Mouse (Mus musculus): ENCODE data around the gene Fam120c. TPM values are rescaled to one million over a fixed set of nuclear protein-coding genes. Genes with fewer than 3 reads are reported as not detected.
A peak's percentile ranks its signal among the peaks of the same experiment; 100 is the strongest.

The Fam120c gene
- total RNA-seq (2014; rRNA removed) (19.0 and 22.3 TPM in 2 replicates), polyA plus RNA-seq (2015; fragmentation: Nextera tagmentation; extraction: Ambion mirVana) (6.9 and 7.4 TPM in 2 replicates)

GRCm38 (mm10) chrX:151343761-151344500 is at the start of gene Fam120c:
Fam120c (plus strand) TSS chrX:151344175.
- ATAC-seq (ENCODE audit: low FRiP score) = peak; percentile 92
- Histone ChIP-seq H3K9ac (replicated peaks; ENCODE audit: low read length, poor library complexity, severe bottlenecking) (peak within 1 kb of the TSS; percentile 73), H3K27ac (ENCODE audit: low read depth, low read length) (peak within 1 kb of the TSS; percentile 85), H3K4me3 (ENCODE audit: low read depth, low read length) (peak within 1 kb of the TSS; percentile 62), H3K4me2 (ENCODE audit: low read depth, low read length, poor library complexity, severe bottlenecking) (peak within 1 kb of the TSS; percentile 57), H3K9me3 (ENCODE audit: low read length) (no peaks in the 10 kb centered on the region), H3K36me3 (ENCODE audit: insufficient read depth, low read length) (no peaks in the 10 kb centered on the region), H3K4me1 (ENCODE audit: insufficient read depth, low read length) (no peaks in the 10 kb centered on the region), H3K27me3 (ENCODE audit: insufficient read depth, low read length) (no peaks in the 10 kb centered on the region)
- no peak for TF ChIP-seq CTCF (IDR thresholded peaks at IDR 0.05)
- 22% methylated on average over 37 of the region's 56 CpGs for WGBS
- peak; percentile 84 for DNase-seq (ENCODE audit: low spot score)

- ATAC-seq (ENCODE audit: low FRiP score) (no peak), DNase-seq (ENCODE audit: low spot score) (peak; percentile 3)
- no peaks in the 10 kb centered on the region for H3K27me3 ChIP-seq (ENCODE audit: insufficient read depth, low read length)
- no peak for TF ChIP-seq CTCF (IDR thresholded peaks at IDR 0.05)
- no peak overlapping the region for H3K4me2 ChIP-seq (ENCODE audit: low read depth, low read length, poor library complexity, severe bottlenecking)
- no peaks in the 10 kb centered on the region for H3K9me3 ChIP-seq (ENCODE audit: low read length)
- H3K4me3 ChIP-seq (ENCODE audit: low read depth, low read length) = no peak overlapping the region
- no peak overlapping the region for H3K27ac ChIP-seq (ENCODE audit: low read depth, low read length)
- H3K9ac ChIP-seq (replicated peaks; ENCODE audit: low read length, poor library complexity, severe bottlenecking) = no peak overlapping the region
- H3K36me3 ChIP-seq (ENCODE audit: insufficient read depth, low read length) = no peaks in the 10 kb centered on the region; the same call in 1 of the 2 replicates
- no peaks in the 10 kb centered on the region for H3K4me1 ChIP-seq (ENCODE audit: insufficient read depth, low read length)
Observed at GRCm38 (mm10) chrX:151298329-151298728, 45.6 kb upstream of the Fam120c start.

GRCm38 (mm10) chrX:151313732-151314131 is 30.2 kb upstream of the Fam120c start:
- H3K27me3 ChIP-seq (ENCODE audit: insufficient read depth, low read length) = no peaks in the 10 kb centered on the region
- ATAC-seq (ENCODE audit: low FRiP score) (no peak), DNase-seq (ENCODE audit: low spot score) (no peak)
- WGBS = 78% methylated on average over 4 of the region's 4 CpGs
- no peaks in the 10 kb centered on the region for H3K9me3 ChIP-seq (ENCODE audit: low read length)
- no peak overlapping the region for H3K27ac ChIP-seq (ENCODE audit: low read depth, low read length)
- no peak overlapping the region for H3K4me2 ChIP-seq (ENCODE audit: low read depth, low read length, poor library complexity, severe bottlenecking)
- no peaks in the 10 kb centered on the region for H3K36me3 ChIP-seq (ENCODE audit: insufficient read depth, low read length)
- peak; percentile 21; the same call in 1 of the 2 replicates for TF ChIP-seq CTCF (IDR thresholded peaks at IDR 0.05)
- H3K9ac ChIP-seq (replicated peaks; ENCODE audit: low read length, poor library complexity, severe bottlenecking) = no peak overlapping the region
- H3K4me3 ChIP-seq (ENCODE audit: low read depth, low read length) = no peak overlapping the region
- H3K4me1 ChIP-seq (ENCODE audit: insufficient read depth, low read length) = no peaks in the 10 kb centered on the region

GRCm38 (mm10) chrX:151333615-151334014 is 10.4 kb upstream of the Fam120c start:
- no peaks in the 10 kb centered on the region for H3K4me1 ChIP-seq (ENCODE audit: insufficient read depth, low read length)
- H3K9me3 ChIP-seq (ENCODE audit: low read length) = no peaks in the 10 kb centered on the region
- TF ChIP-seq CTCF (IDR thresholded peaks at IDR 0.05) = no peak
- 83% methylated on average over 2 of the region's 2 CpGs for WGBS
- H3K27ac ChIP-seq (ENCODE audit: low read depth, low read length) = no peak overlapping the region
- no peaks in the 10 kb centered on the region for H3K36me3 ChIP-seq (ENCODE audit: insufficient read depth, low read length)
- H3K4me3 ChIP-seq (ENCODE audit: low read depth, low read length) = no peak overlapping the region
- no peak overlapping the region for H3K4me2 ChIP-seq (ENCODE audit: low read depth, low read length, poor library complexity, severe bottlenecking)
- no peak for DNase-seq (ENCODE audit: low spot score)
- no peaks in the 10 kb centered on the region for H3K27me3 ChIP-seq (ENCODE audit: insufficient read depth, low read length)
- ATAC-seq (ENCODE audit: low FRiP score) = no peak
- H3K9ac ChIP-seq (replicated peaks; ENCODE audit: low read length, poor library complexity, severe bottlenecking) = no peak overlapping the region

GRCm38 (mm10) chrX:151337804-151338203 is 6.2 kb upstream of the Fam120c start:
- DNase-seq (ENCODE audit: low spot score) (no peak), ATAC-seq (ENCODE audit: low FRiP score) (no peak)
- Histone ChIP-seq H3K36me3 (ENCODE audit: insufficient read depth, low read length) (no peaks in the 10 kb centered on the region), H3K9me3 (ENCODE audit: low read length) (no peaks in the 10 kb centered on the region), H3K27ac (ENCODE audit: low read depth, low read length) (no peak overlapping the region), H3K4me2 (ENCODE audit: low read depth, low read length, poor library complexity, severe bottlenecking) (no peak overlapping the region), H3K4me3 (ENCODE audit: low read depth, low read length) (no peak overlapping the region), H3K9ac (replicated peaks; ENCODE audit: low read length, poor library complexity, severe bottlenecking) (no peak overlapping the region), H3K4me1 (ENCODE audit: insufficient read depth, low read length) (no peaks in the 10 kb centered on the region), H3K27me3 (ENCODE audit: insufficient read depth, low read length) (no peaks in the 10 kb centered on the region)
- TF ChIP-seq CTCF (IDR thresholded peaks at IDR 0.05) = no peak
- WGBS = 78% methylated on average over 4 of the region's 4 CpGs

- no peaks in the 10 kb centered on the region for H3K4me1 ChIP-seq (ENCODE audit: insufficient read depth, low read length)
- ATAC-seq (ENCODE audit: low FRiP score) = peak; percentile 84
- 19% methylated on average over 33 of the region's 33 CpGs for WGBS
Observed at GRCm38 (mm10) chrX:151344501-151344984, 568 bp downstream of the Fam120c start.

More at GRCm38 (mm10) chrX:151344501-151344984, 568 bp downstream of the Fam120c start:
- Histone ChIP-seq H3K4me3 (ENCODE audit: low read depth, low read length) (peak overlapping the region; percentile 62), H3K4me2 (ENCODE audit: low read depth, low read length, poor library complexity, severe bottlenecking) (peak overlapping the region; percentile 57), H3K9me3 (ENCODE audit: low read length) (no peaks in the 10 kb centered on the region), H3K27ac (ENCODE audit: low read depth, low read length) (peak overlapping the region; percentile 85), H3K27me3 (ENCODE audit: insufficient read depth, low read length) (no peaks in the 10 kb centered on the region), H3K36me3 (ENCODE audit: insufficient read depth, low read length) (no peaks in the 10 kb centered on the region), H3K9ac (replicated peaks; ENCODE audit: low read length, poor library complexity, severe bottlenecking) (peak overlapping the region; percentile 73)
- TF ChIP-seq CTCF (IDR thresholded peaks at IDR 0.05) = no peak
- DNase-seq (ENCODE audit: low spot score) = peak; percentile 50

Data from midbrain, postnatal 0 days (tissue).